8 mouse cellular contexts compared by ENCODE assay signal in genomic region chr6:30302156-30302555, GRCm38 (mm10). TPM values are rescaled to one million over a fixed set of nuclear protein-coding genes. Genes with fewer than 3 reads are reported as not detected.
DNase-seq lines count a peak whose midpoint lies in the region; ATAC-seq lines count a peak whose summit lies in the region.

No protein-coding gene starts in this region.

- peaks cover 36% of the 10 kb centered on the region for H3K4me1 ChIP-seq in heart, embryonic 10.5 days
- H3K4me1 ChIP-seq in forebrain, embryonic 15.5 days, result peaks cover 33% of the 10 kb centered on the region
- peaks cover 63% of the 10 kb centered on the region for H3K4me1 ChIP-seq in liver, embryonic 16.5 days (ENCODE audit: control insufficient read depth, low read depth, low read length)

- H3K27ac ChIP-seq in heart, embryonic 10.5 days, result peak overlapping the region; percentile 97
- peak overlapping the region; percentile 87 for H3K27ac ChIP-seq in forebrain, embryonic 15.5 days (replicated peaks)
- H3K27ac ChIP-seq in liver, embryonic 16.5 days (ENCODE audit: low read length), result no peak overlapping the region

- peaks cover 13% of the 10 kb centered on the region for H3K36me3 ChIP-seq in heart, embryonic 10.5 days
- H3K36me3 ChIP-seq in forebrain, embryonic 15.5 days, result peaks cover 6% of the 10 kb centered on the region; the same call in 1 of the 2 replicates
- H3K36me3 ChIP-seq in liver, embryonic 16.5 days (ENCODE audit: control insufficient read depth, insufficient read depth), result peaks cover 8% of the 10 kb centered on the region

- 5% methylated on average over 4 of the region's 4 CpGs for WGBS in heart, embryonic 10.5 days
- WGBS in forebrain, embryonic 15.5 days, result 5% methylated on average over 4 of the region's 4 CpGs
- WGBS in liver, embryonic 16.5 days (ENCODE audit: insufficient replicate concordance), result 46% methylated on average over 4 of the region's 4 CpGs

- ATAC-seq in forebrain, embryonic 15.5 days (replicated peaks), result no peak
- ATAC-seq in liver, embryonic 16.5 days (ENCODE audit: low read depth), result no peak

- peak overlapping the region; percentile 93 for H3K4me3 ChIP-seq in heart, embryonic 10.5 days
- H3K4me3 ChIP-seq in forebrain, embryonic 15.5 days, result peak overlapping the region; percentile 88
- H3K4me3 ChIP-seq in liver, embryonic 16.5 days (ENCODE audit: low read depth, low read length), result peak overlapping the region; percentile 55

- H3K9ac ChIP-seq in forebrain, embryonic 15.5 days (replicated peaks), result peak overlapping the region; percentile 89
- H3K9ac ChIP-seq in liver, embryonic 16.5 days (ENCODE audit: low read depth, low read length), result peak overlapping the region; percentile 46

- no peak for DNase-seq in heart, embryonic 10.5 days (ENCODE audit: low spot score)
- DNase-seq in heart, adult 9 months (ENCODE audit: low spot score in 2 of 2), result no peak
- DNase-seq in CD4-positive helper T cell, adult 2 months (ENCODE audit: low read depth, low spot score), result peak; percentile 24
- DNase-seq in retina, embryonic 14.5 days (ENCODE audit: low spot score), result no peak
- no peak for DNase-seq in cerebellum, postnatal 4 days (ENCODE audit: low spot score in 2 of 2)
- DNase-seq in ovary, postnatal 36 days (ENCODE audit: low spot score), result no peak

- peak overlapping the region; percentile 87 for H3K4me2 ChIP-seq in forebrain, embryonic 15.5 days (replicated peaks)
- H3K4me2 ChIP-seq in liver, embryonic 16.5 days (ENCODE audit: low read depth, low read length), result peak overlapping the region; percentile 60

- H3K9me3 ChIP-seq in heart, embryonic 10.5 days, result no peaks in the 10 kb centered on the region
- no peaks in the 10 kb centered on the region for H3K9me3 ChIP-seq in forebrain, embryonic 15.5 days
- no peaks in the 10 kb centered on the region for H3K9me3 ChIP-seq in liver, embryonic 16.5 days (replicated peaks; ENCODE audit: control insufficient read depth, low read length)

- H3K27me3 ChIP-seq in heart, embryonic 10.5 days (ENCODE audit: insufficient read depth, poor library complexity, severe bottlenecking), result no peaks in the 10 kb centered on the region
- H3K27me3 ChIP-seq in forebrain, embryonic 15.5 days, result no peaks in the 10 kb centered on the region
- no peaks in the 10 kb centered on the region for H3K27me3 ChIP-seq in liver, embryonic 16.5 days (ENCODE audit: control insufficient read depth, insufficient read depth, low read depth, low read length)

RNA-seq across cellular contexts. Expression of gene Ube2h, which starts 2.2 kb away (rescaled TPM):
- polyA plus RNA-seq in heart, embryonic 10.5 days (2016; fragmentation: Nextera tagmentation; extraction: Ambion mirVana), result 49.6 and 51.7 TPM in 2 replicates
- 65.7 and 68.5 TPM in 2 replicates for polyA plus RNA-seq in forebrain, embryonic 15.5 days (2015; fragmentation: Nextera tagmentation; extraction: Ambion mirVana)
- 36.1 and 37.7 TPM in 2 replicates for polyA plus RNA-seq in liver, embryonic 16.5 days (2015; fragmentation: Nextera tagmentation; extraction: Ambion mirVana)
